Mouse (Mus musculus): ENCODE data around the gene Cdca8. TPM values are rescaled to one million over a fixed set of nuclear protein-coding genes. Genes with fewer than 3 reads are reported as not detected.

Gene Cdca8
- polyA plus RNA-seq, 1 experiment from 2014 or later: 200 TPM

GRCm38 (mm10) chr4:124882151-124882729 lies 56.9 kb downstream of the Cdca8 start:
- peak overlapping the region; percentile 28 for H3K4me3 ChIP-seq (ENCODE audit: low read depth, low read length)
- H3K27me3 ChIP-seq (ENCODE audit: control insufficient read depth, insufficient read depth, low read length): peaks cover 30% of the 10 kb centered on the region
- peaks cover 11% of the 10 kb centered on the region; the same call in 1 of the 2 replicates for H3K4me1 ChIP-seq (ENCODE audit: control insufficient read depth, insufficient read depth, low read length)
- ATAC-seq (replicated peaks; ENCODE audit: insufficient number of reproducible peaks, low FRiP score, low TSS enrichment, low read depth) (peak; percentile 29; the same call in 1 of the 2 replicates), DNase-seq (ENCODE audit: low spot score) (peak; percentile 79)
- H3K4me2 ChIP-seq (ENCODE audit: low read depth, low read length): peak overlapping the region; percentile 34
- H3K36me3 ChIP-seq (replicated peaks; ENCODE audit: control insufficient read depth, insufficient read depth, low read depth, low read length): no peaks in the 10 kb centered on the region
- WGBS: under 1% methylated on average over 37 of the region's 37 CpGs
- H3K9me3 ChIP-seq (replicated peaks; ENCODE audit: control insufficient read depth, low read length): no peaks in the 10 kb centered on the region
- H3K9ac ChIP-seq (replicated peaks; ENCODE audit: low read length): no peak overlapping the region
- no peak overlapping the region for H3K27ac ChIP-seq (replicated peaks; ENCODE audit: low read depth, low read length)

GRCm38 (mm10) chr4:124881341-124881908 lies 57.7 kb downstream of the Cdca8 start:
- WGBS: under 1% methylated on average over 37 of the region's 37 CpGs
- no peak overlapping the region for H3K9ac ChIP-seq (replicated peaks; ENCODE audit: low read length)
- H3K27ac ChIP-seq (replicated peaks; ENCODE audit: low read depth, low read length): no peak overlapping the region
- peak overlapping the region; percentile 34 for H3K4me2 ChIP-seq (ENCODE audit: low read depth, low read length)
- peaks cover 30% of the 10 kb centered on the region for H3K27me3 ChIP-seq (ENCODE audit: control insufficient read depth, insufficient read depth, low read length)
- peaks cover 11% of the 10 kb centered on the region; the same call in 1 of the 2 replicates for H3K4me1 ChIP-seq (ENCODE audit: control insufficient read depth, insufficient read depth, low read length)
- H3K4me3 ChIP-seq (ENCODE audit: low read depth, low read length): peak overlapping the region; percentile 28
- DNase-seq (ENCODE audit: low spot score): peak; percentile 81
- no peaks in the 10 kb centered on the region for H3K9me3 ChIP-seq (replicated peaks; ENCODE audit: control insufficient read depth, low read length)
- peak; percentile 93 for ATAC-seq (replicated peaks; ENCODE audit: insufficient number of reproducible peaks, low FRiP score, low TSS enrichment, low read depth)
- H3K36me3 ChIP-seq (replicated peaks; ENCODE audit: control insufficient read depth, insufficient read depth, low read depth, low read length): no peaks in the 10 kb centered on the region

GRCm38 (mm10) chr4:124880599-124880998 lies 58.5 kb downstream of the Cdca8 start, which contains the start of gene Epha10:
Gene Epha10 (plus strand): TSS chr4:124880899.
- Histone ChIP-seq H3K9me3 (replicated peaks; ENCODE audit: control insufficient read depth, low read length) (no peaks in the 10 kb centered on the region), H3K4me3 (ENCODE audit: low read depth, low read length) (peak within 1 kb of the TSS; percentile 28), H3K27ac (replicated peaks; ENCODE audit: low read depth, low read length) (no peak within 1 kb of the TSS), H3K27me3 (ENCODE audit: control insufficient read depth, insufficient read depth, low read length) (peaks cover 29% of the 10 kb centered on the region), H3K4me1 (ENCODE audit: control insufficient read depth, insufficient read depth, low read length) (peaks cover 11% of the 10 kb centered on the region; the same call in 1 of the 2 replicates), H3K4me2 (ENCODE audit: low read depth, low read length) (peak within 1 kb of the TSS; percentile 34), H3K9ac (replicated peaks; ENCODE audit: low read length) (no peak within 1 kb of the TSS), H3K36me3 (replicated peaks; ENCODE audit: control insufficient read depth, insufficient read depth, low read depth, low read length) (no peaks in the 10 kb centered on the region)
- DNase-seq (ENCODE audit: low spot score): no peak
- ATAC-seq (replicated peaks; ENCODE audit: insufficient number of reproducible peaks, low FRiP score, low TSS enrichment, low read depth): no peak
- 4% methylated on average over 11 of the region's 11 CpGs for WGBS

- ATAC-seq (replicated peaks; ENCODE audit: insufficient number of reproducible peaks, low FRiP score, low TSS enrichment, low read depth) (no peak), DNase-seq (ENCODE audit: low spot score) (no peak)
- Histone ChIP-seq H3K36me3 (replicated peaks; ENCODE audit: control insufficient read depth, insufficient read depth, low read depth, low read length) (no peaks in the 10 kb centered on the region), H3K4me2 (ENCODE audit: low read depth, low read length) (no peak overlapping the region), H3K4me3 (ENCODE audit: low read depth, low read length) (no peak overlapping the region), H3K9ac (replicated peaks; ENCODE audit: low read length) (no peak overlapping the region), H3K4me1 (ENCODE audit: control insufficient read depth, insufficient read depth, low read length) (no peaks in the 10 kb centered on the region), H3K27ac (replicated peaks; ENCODE audit: low read depth, low read length) (no peak overlapping the region), H3K27me3 (ENCODE audit: control insufficient read depth, insufficient read depth, low read length) (no peaks in the 10 kb centered on the region), H3K9me3 (replicated peaks; ENCODE audit: control insufficient read depth, low read length) (no peaks in the 10 kb centered on the region)
- WGBS: 100% methylated on average over 1 of the region's 1 CpGs
Measured at GRCm38 (mm10) chr4:124872719-124873118, 66.4 kb downstream of the Cdca8 start.

Other genes with a start within 250 kb of the Cdca8 start
- gene Utp11, start 245.7 kb downstream of the Cdca8 start, polyA plus RNA-seq (2014; fragmentation: Nextera tagmentation; extraction: Ambion mirVana): 77.1 and 90.3 TPM in 2 replicates
- 9.7 and 10.7 TPM in 2 replicates for gene Fhl3, start 238.6 kb downstream of the Cdca8 start, polyA plus RNA-seq (2014; fragmentation: Nextera tagmentation; extraction: Ambion mirVana)
- gene Sf3a3, start 224.5 kb downstream of the Cdca8 start, polyA plus RNA-seq (2014; fragmentation: Nextera tagmentation; extraction: Ambion mirVana): 236 and 240 TPM in 2 replicates
- 26.2 and 28.2 TPM in 2 replicates for gene Inpp5b, start 197.5 kb downstream of the Cdca8 start, polyA plus RNA-seq (2014; fragmentation: Nextera tagmentation; extraction: Ambion mirVana)
- 12.3 and 12.6 TPM in 2 replicates for gene Mtf1, start 137.2 kb downstream of the Cdca8 start, polyA plus RNA-seq (2014; fragmentation: Nextera tagmentation; extraction: Ambion mirVana)
- 39.9 and 41.0 TPM in 2 replicates for gene Yrdc, start 88.6 kb downstream of the Cdca8 start, polyA plus RNA-seq (2014; fragmentation: Nextera tagmentation; extraction: Ambion mirVana)
- gene 1110065P20Rik, start 88.1 kb downstream of the Cdca8 start, polyA plus RNA-seq (2014; fragmentation: Nextera tagmentation; extraction: Ambion mirVana): 39.8 and 43.3 TPM in 2 replicates
- gene Maneal, start 77.1 kb downstream of the Cdca8 start, polyA plus RNA-seq (2014; fragmentation: Nextera tagmentation; extraction: Ambion mirVana): 1.9 and 2.4 TPM in 2 replicates
- gene Epha10, start 58.4 kb downstream of the Cdca8 start, polyA plus RNA-seq (2014; fragmentation: Nextera tagmentation; extraction: Ambion mirVana): 0.55 and 0.68 TPM in 2 replicates
- gene 9930104L06Rik, start 2.3 kb downstream of the Cdca8 start, polyA plus RNA-seq (2014; fragmentation: Nextera tagmentation; extraction: Ambion mirVana): 3.8 and 5.5 TPM in 2 replicates
- gene Rspo1, start 47.1 kb upstream of the Cdca8 start, polyA plus RNA-seq (2014; fragmentation: Nextera tagmentation; extraction: Ambion mirVana): 8.0 and 11.0 TPM in 2 replicates
- 94.4 and 99.3 TPM in 2 replicates for gene Gnl2, start 77.3 kb upstream of the Cdca8 start, polyA plus RNA-seq (2014; fragmentation: Nextera tagmentation; extraction: Ambion mirVana)
- gene Dnali1, start 126.4 kb upstream of the Cdca8 start, polyA plus RNA-seq (2014; fragmentation: Nextera tagmentation; extraction: Ambion mirVana): 0.22 and 0.35 TPM in 2 replicates
- gene Snip1, start 127.4 kb upstream of the Cdca8 start, polyA plus RNA-seq (2014; fragmentation: Nextera tagmentation; extraction: Ambion mirVana): 43.1 and 45.3 TPM in 2 replicates
- 103 and 104 TPM in 2 replicates for gene Meaf6, start 145.8 kb upstream of the Cdca8 start, polyA plus RNA-seq (2014; fragmentation: Nextera tagmentation; extraction: Ambion mirVana)
- gene Zc3h12a, start 188.5 kb upstream of the Cdca8 start, polyA plus RNA-seq (2014; fragmentation: Nextera tagmentation; extraction: Ambion mirVana): 0.31 and 0.45 TPM in 2 replicates

All from embryonic facial prominence, embryonic 11.5 days (tissue).